Mouse (Mus musculus) liver, embryonic 13.5 days (tissue): ENCODE data around the gene Tfrc. TPM values are rescaled to one million over a fixed set of nuclear protein-coding genes. Genes with fewer than 3 reads are reported as not detected.

ENCODE experiments used
- ATAC-seq: fragments of 200-750 bp; cut with Nextera tagmentation; 2 replicates; pipeline ENCODE4 v1.8.0; 2017; ENCODE audit warnings: low read depth, mild to moderate bottlenecking, moderate number of reproducible peaks, moderate library complexity
- DNase-seq: peaks from one replicate; pipeline ENCODE4 v3.0.0; 2022
- H3K27ac ChIP-seq: fragments of 300-500 bp; sonication (generic); 2 replicates; pipeline ENCODE4 v1.5.1; 2015; ENCODE audit warnings: moderate library complexity, mild to moderate bottlenecking, inconsistent platforms
- H3K27me3 ChIP-seq: fragments of 300-500 bp; sonication (generic); 2 replicates; pipeline ENCODE4 v1.6.1; 2015; ENCODE audit warnings: mild to moderate bottlenecking, inconsistent platforms
- H3K36me3 ChIP-seq: fragments of 300-500 bp; sonication (generic); 2 replicates; pipeline ENCODE4 v1.6.1; 2015; ENCODE audit warnings: mild to moderate bottlenecking, inconsistent platforms
- H3K4me1 ChIP-seq: fragments of 300-500 bp; sonication (generic); replicated peaks from 2 replicates; pipeline ENCODE4 v1.6.1; 2015; ENCODE audit warnings: inconsistent platforms
- H3K4me2 ChIP-seq: fragments of 300-500 bp; sonication (generic); 2 replicates; pipeline ENCODE4 v1.6.1; 2015; ENCODE audit warnings: inconsistent platforms, mild to moderate bottlenecking, moderate library complexity
- H3K4me3 ChIP-seq: fragments of 300-500 bp; sonication (generic); replicated peaks from 2 replicates; pipeline ENCODE4 v1.5.1; 2015; ENCODE audit warnings: mild to moderate bottlenecking, inconsistent platforms
- H3K9ac ChIP-seq: fragments of 300-500 bp; sonication (generic); 2 replicates; pipeline ENCODE4 v1.6.1; 2015; ENCODE audit warnings: mild to moderate bottlenecking, inconsistent platforms
- H3K9me3 ChIP-seq: fragments of 300-500 bp; sonication (generic); replicated peaks from 2 replicates; pipeline ENCODE4 v1.6.1; 2016; ENCODE audit warnings: inconsistent platforms
- WGBS: fragments of 180-500 bp; shearing (Covaris S2); methylation state at CpG from one replicate; pipeline ENCODE4 v1.1.7; 2015; ENCODE audit not compliant: insufficient replicate concordance; 5-methylcytosine and 5-hydroxymethylcytosine counted together
- polyA plus RNA-seq: library from polyadenylated mRNA; unstranded; fragments of >200 nt; fragmentation: Nextera tagmentation; extraction: Ambion mirVana; gene quantifications from 2 replicates; pipeline ENCODE4 v1.2.1, GENCODE M21; 2015

The Tfrc gene
- polyA plus RNA-seq, 1 experiment from 2014 or later = 262 TPM

DNA sequence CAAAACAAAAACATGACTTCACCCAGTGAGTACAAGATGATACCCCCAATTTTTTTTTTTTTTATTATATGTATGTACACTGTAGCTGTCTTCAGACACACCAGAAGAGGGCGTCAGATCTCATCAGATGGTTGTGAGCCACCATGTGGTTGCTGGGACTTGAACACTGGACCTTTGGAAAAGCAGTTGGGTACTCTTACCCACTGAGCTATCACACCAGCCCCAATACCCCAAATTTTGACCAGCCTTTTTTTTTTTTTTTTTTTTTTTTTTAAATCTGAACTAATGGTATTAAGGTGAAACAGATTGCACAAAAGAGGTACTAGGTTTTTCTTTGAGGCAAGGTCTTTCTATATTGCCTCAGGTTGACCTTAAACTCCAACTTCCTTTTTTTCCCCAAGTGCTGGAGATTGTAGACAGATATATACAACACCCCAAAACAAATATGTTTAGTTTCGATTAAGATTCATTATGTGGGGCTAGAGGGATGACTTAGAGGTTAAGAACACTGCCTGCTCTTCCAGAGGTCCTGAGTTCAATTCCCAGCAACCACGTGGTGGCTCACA is 4.6 kb downstream of the Tfrc start:
- Histone ChIP-seq H3K4me3 (peak overlapping the region; percentile 99), H3K4me2 (peak overlapping the region; percentile 72), H3K4me1 (peaks cover 39% of the 10 kb centered on the region), H3K36me3 (peaks cover 65% of the 10 kb centered on the region), H3K9me3 (no peaks in the 10 kb centered on the region), H3K27me3 (no peaks in the 10 kb centered on the region), H3K9ac (peak overlapping the region; percentile 100), H3K27ac (peak overlapping the region; percentile 98)
- no peak for ATAC-seq
- DNase-seq = no peak
- 36% methylated on average over 3 of the region's 3 CpGs for WGBS

DNA sequence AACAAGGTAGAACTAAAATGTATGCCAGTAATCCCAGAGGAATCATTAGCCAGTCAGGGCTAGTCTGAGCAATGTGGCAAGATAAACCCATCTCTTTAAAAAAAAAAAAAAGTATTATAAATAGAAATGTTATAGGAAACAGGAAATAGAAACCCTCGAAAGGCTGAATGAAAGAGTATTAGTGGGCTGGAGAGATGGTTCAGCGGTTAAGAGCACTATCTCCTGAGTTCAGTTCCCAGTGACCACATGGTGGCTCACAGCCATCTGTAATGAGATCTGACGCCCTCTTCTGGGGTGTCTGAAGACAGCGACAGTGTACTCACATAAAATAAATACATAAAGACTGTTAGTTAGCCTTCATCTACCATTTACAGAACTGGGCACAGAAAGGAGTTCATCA is 5.3 kb downstream of the Tfrc start:
- Histone ChIP-seq H3K4me2 (peak overlapping the region; percentile 72), H3K27me3 (no peaks in the 10 kb centered on the region), H3K36me3 (peaks cover 72% of the 10 kb centered on the region), H3K27ac (peak overlapping the region; percentile 98), H3K4me1 (peaks cover 38% of the 10 kb centered on the region), H3K9ac (0 out of 2 replicates have a peak overlapping the region, but pooled peaks have one; percentile 31), H3K4me3 (peak overlapping the region; percentile 99), H3K9me3 (no peaks in the 10 kb centered on the region)
- ATAC-seq (no peak), DNase-seq (no peak)
- whole genome bisulfite sequencing = 20% methylated on average over 4 of the region's 4 CpGs

GRCm38 (mm10) chr16:32618946-32619345 is 10.2 kb downstream of the Tfrc start:
- Histone ChIP-seq H3K27ac (0 out of 2 replicates have a peak overlapping the region, but pooled peaks have one; percentile 4), H3K4me3 (no peak overlapping the region), H3K9me3 (no peaks in the 10 kb centered on the region), H3K36me3 (peaks cover 96% of the 10 kb centered on the region), H3K27me3 (no peaks in the 10 kb centered on the region), H3K4me2 (no peak overlapping the region), H3K9ac (no peak overlapping the region), H3K4me1 (peaks cover 21% of the 10 kb centered on the region)
- no peak for ATAC-seq
- WGBS = 93% methylated on average over 1 of the region's 1 CpGs
- no peak for DNase-seq

DNA sequence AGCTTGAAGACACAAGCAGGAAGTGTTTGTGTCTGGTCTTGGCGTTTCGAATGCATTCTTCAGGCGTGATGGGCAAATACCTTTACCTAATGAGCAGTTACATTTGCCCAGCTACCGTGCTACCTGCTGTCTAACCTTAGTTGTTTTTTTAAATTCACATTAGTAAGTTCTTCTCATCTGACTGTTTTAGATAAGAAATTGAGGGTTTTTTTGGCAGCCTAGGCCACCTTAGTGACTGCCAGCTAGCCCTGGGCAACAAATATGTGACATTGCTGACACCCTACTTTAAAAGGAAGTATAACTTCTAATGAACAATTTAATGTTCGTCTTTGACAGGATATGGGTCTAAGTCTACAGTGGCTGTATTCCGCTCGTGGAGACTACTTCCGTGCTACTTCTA is 19.4 kb downstream of the Tfrc start:
- Histone ChIP-seq H3K9ac (no peak overlapping the region), H3K27me3 (no peaks in the 10 kb centered on the region), H3K4me3 (no peak overlapping the region), H3K27ac (peak overlapping the region; percentile 56; the same call in 1 of the 2 replicates), H3K4me1 (0 out of 2 replicates have a peak, but pooled peaks cover 6% of the 10 kb centered on the region), H3K4me2 (no peak overlapping the region), H3K9me3 (no peaks in the 10 kb centered on the region), H3K36me3 (peaks cover 97% of the 10 kb centered on the region)
- WGBS = 89% methylated on average over 8 of the region's 8 CpGs
- ATAC-seq (no peak), DNase-seq (no peak)

DNA sequence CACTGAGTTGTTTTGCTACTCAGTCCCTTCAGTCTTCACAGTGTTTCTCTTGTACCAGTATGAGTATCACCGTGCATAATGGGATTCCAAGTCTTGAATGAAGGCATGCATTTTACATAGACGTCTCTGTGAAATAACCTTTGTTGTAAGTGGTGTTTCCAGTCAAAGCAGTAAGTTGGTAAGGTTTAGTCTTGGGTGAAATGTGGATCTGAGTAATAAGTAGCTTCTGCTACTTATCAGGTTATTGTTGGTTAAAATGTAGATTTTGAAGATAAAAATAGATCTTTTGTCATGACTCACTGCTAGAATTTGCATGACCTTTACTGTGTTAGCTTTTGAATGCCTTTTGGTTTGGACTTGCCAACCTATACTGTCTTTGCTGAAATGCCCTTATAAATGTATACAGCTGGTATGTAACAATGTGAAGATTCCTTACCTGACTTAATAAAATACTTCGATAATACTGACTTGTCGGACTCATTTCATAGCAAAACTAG is 23.7 kb downstream of the Tfrc start:
- H3K36me3 ChIP-seq = peaks cover 63% of the 10 kb centered on the region
- ATAC-seq = no peak

DNA sequence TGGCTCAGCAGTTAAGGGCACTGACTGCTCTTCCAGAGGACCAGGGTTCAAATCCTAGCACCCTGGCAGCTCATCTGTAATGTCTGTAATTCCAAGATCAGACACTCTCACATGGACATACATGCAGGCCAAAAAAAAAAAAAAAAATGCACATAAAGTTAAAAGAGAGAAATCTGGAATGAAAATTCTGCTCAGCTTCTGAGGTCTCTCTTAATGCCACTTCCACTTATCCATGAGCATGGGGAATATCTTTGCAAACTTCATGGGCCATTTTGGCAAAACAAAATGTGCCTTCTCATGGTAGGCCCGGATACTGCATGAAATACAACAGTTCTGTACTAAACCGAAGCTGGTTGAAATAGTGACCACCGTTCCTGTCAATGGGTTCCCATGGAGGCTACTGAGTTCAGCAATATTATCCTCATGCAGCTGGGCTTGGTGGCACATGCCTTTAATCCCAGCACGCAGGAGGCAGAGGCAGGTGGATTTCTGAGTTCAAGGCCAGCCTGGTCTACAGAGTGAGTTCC is 24.8 kb downstream of the Tfrc start:
- DNase-seq (no peak), ATAC-seq (peak; percentile 34)
- peaks cover 10% of the 10 kb centered on the region for H3K4me1 ChIP-seq
- H3K4me3 ChIP-seq = no peak overlapping the region
- H3K9ac ChIP-seq = no peak overlapping the region
- peaks cover 6% of the 10 kb centered on the region; the same call in 1 of the 2 replicates for H3K27me3 ChIP-seq
- no peak overlapping the region for H3K4me2 ChIP-seq
- no peaks in the 10 kb centered on the region for H3K9me3 ChIP-seq
- 79% methylated on average over 4 of the region's 4 CpGs for WGBS
- H3K27ac ChIP-seq = peak overlapping the region; percentile 67
- H3K36me3 ChIP-seq = peaks cover 51% of the 10 kb centered on the region

More for the DNA sequence above, 23.7 kb downstream of the Tfrc start:
- Histone ChIP-seq H3K4me2 (no peak overlapping the region), H3K4me3 (no peak overlapping the region), H3K9ac (no peak overlapping the region), H3K27ac (peak overlapping the region; percentile 20; the same call in 1 of the 2 replicates), H3K27me3 (peaks cover 2% of the 10 kb centered on the region; the same call in 1 of the 2 replicates), H3K4me1 (peaks cover 11% of the 10 kb centered on the region; the same call in 1 of the 2 replicates), H3K9me3 (no peaks in the 10 kb centered on the region)
- no peak for DNase-seq
- 89% methylated on average over 4 of the region's 4 CpGs for WGBS

- H3K9ac ChIP-seq = no peak overlapping the region
- H3K4me1 ChIP-seq = peaks cover 15% of the 10 kb centered on the region
- 56% methylated on average over 5 of the region's 5 CpGs for WGBS
- no peaks in the 10 kb centered on the region for H3K9me3 ChIP-seq
- DNase-seq (peak; percentile 34), ATAC-seq (peak; percentile 50)
- no peak overlapping the region for H3K4me2 ChIP-seq
- peak overlapping the region; percentile 67 for H3K27ac ChIP-seq
- H3K36me3 ChIP-seq = peaks cover 45% of the 10 kb centered on the region
- no peak overlapping the region for H3K4me3 ChIP-seq
- peaks cover 6% of the 10 kb centered on the region; the same call in 1 of the 2 replicates for H3K27me3 ChIP-seq
Measured at GRCm38 (mm10) chr16:32634183-32634582, 25.5 kb downstream of the Tfrc start.

GRCm38 (mm10) chr16:32635314-32635713 is 26.6 kb downstream of the Tfrc start:
- Histone ChIP-seq H3K27me3 (peaks cover 6% of the 10 kb centered on the region; the same call in 1 of the 2 replicates), H3K4me1 (peaks cover 15% of the 10 kb centered on the region), H3K36me3 (peaks cover 34% of the 10 kb centered on the region), H3K9me3 (no peaks in the 10 kb centered on the region), H3K4me2 (no peak overlapping the region), H3K27ac (peak overlapping the region; percentile 43), H3K4me3 (no peak overlapping the region), H3K9ac (no peak overlapping the region)
- WGBS = 83% methylated on average over 3 of the region's 3 CpGs
- DNase-seq = no peak
- ATAC-seq = no peak

GRCm38 (mm10) chr16:32636331-32636730 is 27.6 kb downstream of the Tfrc start:
- ATAC-seq (no peak), DNase-seq (no peak)
- Histone ChIP-seq H3K9me3 (no peaks in the 10 kb centered on the region), H3K9ac (no peak overlapping the region), H3K4me3 (no peak overlapping the region), H3K27ac (no peak overlapping the region), H3K4me2 (no peak overlapping the region), H3K36me3 (peaks cover 23% of the 10 kb centered on the region), H3K4me1 (peaks cover 15% of the 10 kb centered on the region), H3K27me3 (peaks cover 6% of the 10 kb centered on the region; the same call in 1 of the 2 replicates)
- 63% methylated on average over 3 of the region's 3 CpGs for WGBS

- Histone ChIP-seq H3K27ac (no peak overlapping the region), H3K9ac (no peak overlapping the region), H3K27me3 (peaks cover 6% of the 10 kb centered on the region; the same call in 1 of the 2 replicates), H3K9me3 (no peaks in the 10 kb centered on the region), H3K4me2 (no peak overlapping the region), H3K36me3 (peaks cover 17% of the 10 kb centered on the region), H3K4me3 (no peak overlapping the region), H3K4me1 (peaks cover 15% of the 10 kb centered on the region)
- DNase-seq (no peak), ATAC-seq (no peak)
- WGBS = 36% methylated on average over 6 of the region's 6 CpGs
Measured at GRCm38 (mm10) chr16:32636871-32637521, 28.3 kb downstream of the Tfrc start.

GRCm38 (mm10) chr16:32638476-32638875 is 29.8 kb downstream of the Tfrc start:
- WGBS = 10% methylated on average over 8 of the region's 8 CpGs
- Histone ChIP-seq H3K4me1 (peaks cover 22% of the 10 kb centered on the region), H3K36me3 (peaks cover 2% of the 10 kb centered on the region; the same call in 1 of the 2 replicates), H3K4me2 (no peak overlapping the region), H3K9ac (no peak overlapping the region), H3K4me3 (no peak overlapping the region), H3K27me3 (peaks cover 6% of the 10 kb centered on the region; the same call in 1 of the 2 replicates), H3K9me3 (no peaks in the 10 kb centered on the region), H3K27ac (no peak overlapping the region)
- peak; percentile 76 for DNase-seq
- peak; percentile 71 for ATAC-seq
